Mouse (Mus musculus): ENCODE results near the gene Prdm11. TPM values are rescaled to one million over a fixed set of nuclear protein-coding genes. Genes with fewer than 3 reads are reported as not detected.

The Prdm11 gene
- polyA plus RNA-seq, 1 experiment, result 6.3 TPM

DNA sequence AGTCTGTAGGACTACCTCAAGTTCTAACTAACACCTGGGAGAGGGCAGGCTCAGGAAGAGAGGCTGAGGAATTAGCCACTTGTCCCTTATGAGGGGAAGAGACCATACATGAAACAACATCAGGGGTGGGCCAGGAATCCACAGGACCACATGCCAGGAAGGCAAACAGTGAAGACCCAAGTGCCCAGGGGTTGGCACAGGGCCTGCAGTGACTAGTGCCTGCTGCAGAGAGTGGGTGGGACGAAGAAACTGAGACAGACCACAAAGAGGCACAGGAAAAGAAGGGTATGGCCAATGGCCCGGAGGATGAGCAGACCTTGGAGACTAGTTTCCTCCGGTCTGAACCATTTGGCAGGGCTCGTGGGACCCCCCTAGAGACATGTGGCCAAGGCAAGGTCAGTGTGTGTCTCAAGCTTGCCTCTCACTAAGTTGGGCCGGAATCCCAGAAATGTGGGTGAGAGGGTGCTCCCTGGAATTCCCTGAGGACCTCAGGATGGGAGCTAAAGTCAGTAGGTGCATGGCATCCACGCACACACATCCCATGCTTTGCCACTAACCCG, 1.6 kb upstream of the Prdm11 start:
- no peaks in the 10 kb centered on the region for H3K4me1 ChIP-seq (ENCODE audit: control insufficient read depth, insufficient read depth, low read length)
- no peak for TF ChIP-seq POLR2A (IDR thresholded peaks at IDR 0.05; ENCODE audit: low read depth, low read length)
- no peak overlapping the region for H3K4me3 ChIP-seq (ENCODE audit: insufficient read depth, low read length)
- H3K27ac ChIP-seq (ENCODE audit: insufficient read depth, low read length), result no peak overlapping the region

GRCm38 (mm10) chr2:93047036-93047435, 1.1 kb upstream of the Prdm11 start:
- H3K27ac ChIP-seq (ENCODE audit: insufficient read depth, low read length), result no peak overlapping the region
- no peaks in the 10 kb centered on the region for H3K4me1 ChIP-seq (ENCODE audit: control insufficient read depth, insufficient read depth, low read length)
- no peak overlapping the region for H3K4me3 ChIP-seq (ENCODE audit: insufficient read depth, low read length)
- TF ChIP-seq POLR2A (IDR thresholded peaks at IDR 0.05; ENCODE audit: low read depth, low read length) (0 out of 2 replicates have a peak, but pooled peaks have one; percentile 11), CTCF (IDR thresholded peaks at IDR 0.05; ENCODE audit: borderline replicate concordance, insufficient read depth, low read length) (no peak)

DNA sequence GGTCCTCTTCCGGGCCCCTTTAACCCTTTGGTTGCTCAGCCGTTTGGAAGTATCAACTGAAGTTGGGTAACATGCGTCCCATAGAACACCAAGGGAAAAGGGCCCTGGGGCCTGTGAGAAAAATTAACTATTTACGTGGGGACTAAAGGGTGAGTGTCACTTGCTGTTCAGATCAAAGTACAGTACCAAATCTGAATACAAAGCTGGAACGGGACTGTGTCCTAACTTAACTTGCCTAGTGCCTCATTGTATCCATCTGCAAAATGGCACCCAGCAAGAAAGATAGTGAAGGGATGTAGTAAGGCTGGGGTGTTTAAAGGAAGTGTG, 505 bp upstream of the Prdm11 start:
- peak overlapping the region; percentile 50 for H3K4me3 ChIP-seq (ENCODE audit: insufficient read depth, low read length)
- no peaks in the 10 kb centered on the region for H3K4me1 ChIP-seq (ENCODE audit: control insufficient read depth, insufficient read depth, low read length)
- TF ChIP-seq CTCF (IDR thresholded peaks at IDR 0.05; ENCODE audit: borderline replicate concordance, insufficient read depth, low read length), result no peak
- no peak for TF ChIP-seq POLR2A (IDR thresholded peaks at IDR 0.05; ENCODE audit: low read depth, low read length)
- H3K27ac ChIP-seq (ENCODE audit: insufficient read depth, low read length), result no peak overlapping the region

DNA sequence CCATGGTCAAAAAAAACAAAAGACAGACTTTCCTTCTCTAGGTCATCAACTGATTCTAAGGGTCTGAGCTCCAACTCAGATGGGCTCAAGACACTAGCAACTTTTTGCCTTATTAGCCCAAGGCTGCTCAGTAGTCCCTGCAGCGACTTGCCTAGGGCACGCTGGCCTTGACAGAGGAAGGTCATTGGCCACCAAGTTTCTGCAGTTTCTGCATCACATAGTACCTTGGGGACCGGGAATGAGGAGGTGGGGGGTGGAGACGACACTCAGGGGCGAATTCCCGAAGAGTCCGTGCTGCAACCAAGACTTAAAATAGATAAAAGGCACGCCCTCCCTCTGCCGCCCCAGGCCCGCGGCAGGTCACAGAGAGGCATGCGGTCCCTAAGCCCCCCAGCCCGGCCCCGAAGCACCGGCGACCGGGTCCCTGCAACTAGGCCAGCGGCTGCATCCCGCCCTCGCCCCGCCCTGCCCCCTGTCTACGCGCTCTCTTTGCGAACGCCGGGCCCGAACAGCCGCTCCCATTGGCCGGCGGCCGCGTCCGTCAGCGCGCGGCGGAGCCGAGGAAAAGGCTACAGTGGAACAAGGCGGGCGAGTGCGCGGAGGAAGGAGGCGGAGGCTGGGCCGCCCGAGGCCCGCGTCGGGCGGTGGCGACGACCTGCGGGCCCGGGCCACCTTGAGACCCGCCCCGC, 694 bp downstream of the Prdm11 start:
- no peak for TF ChIP-seq CTCF (IDR thresholded peaks at IDR 0.05; ENCODE audit: borderline replicate concordance, insufficient read depth, low read length)
- peak; percentile 73 for TF ChIP-seq POLR2A (IDR thresholded peaks at IDR 0.05; ENCODE audit: low read depth, low read length)
- H3K27ac ChIP-seq (ENCODE audit: insufficient read depth, low read length), result peak overlapping the region; percentile 13
- H3K4me1 ChIP-seq (ENCODE audit: control insufficient read depth, insufficient read depth, low read length), result no peaks in the 10 kb centered on the region

DNA sequence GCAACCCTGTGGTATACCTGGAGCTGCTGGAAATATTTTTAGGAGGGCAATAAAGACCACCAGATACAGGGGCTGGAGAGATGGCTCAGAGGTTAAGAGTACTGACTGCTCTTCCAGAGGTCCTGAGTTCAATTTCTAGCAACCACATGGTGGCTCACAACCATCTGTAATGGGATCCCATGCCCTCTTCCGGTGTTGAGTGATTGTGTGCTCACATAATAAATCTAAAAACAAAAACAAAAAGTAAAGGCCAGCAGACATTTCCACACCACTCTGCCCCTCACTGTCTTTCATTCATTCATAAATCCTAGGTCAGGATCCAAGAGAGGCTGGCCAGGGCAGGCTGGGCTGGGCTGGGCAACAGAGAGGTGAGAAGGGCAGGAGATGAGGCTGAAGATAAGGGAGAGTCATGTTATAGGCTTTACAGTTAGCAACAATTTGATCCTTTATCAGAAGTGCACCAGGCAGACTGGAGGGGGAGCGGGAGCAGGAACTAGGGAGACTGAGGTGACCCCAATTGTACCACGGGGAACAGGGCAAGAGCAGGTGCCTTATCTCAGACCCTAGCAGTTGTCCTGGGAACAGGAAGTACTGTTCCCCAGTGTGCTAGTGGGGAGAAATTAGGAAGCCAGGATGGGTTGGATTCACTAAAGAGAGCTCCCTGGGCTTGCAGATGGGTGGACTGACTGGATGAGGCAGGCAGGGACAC, 2.4 kb downstream of the Prdm11 start:
- H3K4me1 ChIP-seq (ENCODE audit: control insufficient read depth, insufficient read depth, low read length), result no peaks in the 10 kb centered on the region
- no peak overlapping the region for H3K27ac ChIP-seq (ENCODE audit: insufficient read depth, low read length)
- TF ChIP-seq POLR2A (IDR thresholded peaks at IDR 0.05; ENCODE audit: low read depth, low read length), result no peak
- TF ChIP-seq CTCF (IDR thresholded peaks at IDR 0.05; ENCODE audit: borderline replicate concordance, insufficient read depth, low read length), result no peak
- no peak overlapping the region for H3K4me3 ChIP-seq (ENCODE audit: insufficient read depth, low read length)

More for the DNA sequence above, 694 bp downstream of the Prdm11 start:
- peak overlapping the region; percentile 57 for H3K4me3 ChIP-seq (ENCODE audit: insufficient read depth, low read length)

- TF ChIP-seq POLR2A (IDR thresholded peaks at IDR 0.05; ENCODE audit: low read depth, low read length), result no peak
- no peak for TF ChIP-seq CTCF (IDR thresholded peaks at IDR 0.05; ENCODE audit: borderline replicate concordance, insufficient read depth, low read length)
- no peak overlapping the region for H3K4me3 ChIP-seq (ENCODE audit: insufficient read depth, low read length)
- no peak overlapping the region for H3K27ac ChIP-seq (ENCODE audit: insufficient read depth, low read length)
- no peaks in the 10 kb centered on the region for H3K4me1 ChIP-seq (ENCODE audit: control insufficient read depth, insufficient read depth, low read length)
These were observed 4.5 kb downstream of the Prdm11 start for GRCm38 (mm10) chr2:93041470-93041869.

DNA sequence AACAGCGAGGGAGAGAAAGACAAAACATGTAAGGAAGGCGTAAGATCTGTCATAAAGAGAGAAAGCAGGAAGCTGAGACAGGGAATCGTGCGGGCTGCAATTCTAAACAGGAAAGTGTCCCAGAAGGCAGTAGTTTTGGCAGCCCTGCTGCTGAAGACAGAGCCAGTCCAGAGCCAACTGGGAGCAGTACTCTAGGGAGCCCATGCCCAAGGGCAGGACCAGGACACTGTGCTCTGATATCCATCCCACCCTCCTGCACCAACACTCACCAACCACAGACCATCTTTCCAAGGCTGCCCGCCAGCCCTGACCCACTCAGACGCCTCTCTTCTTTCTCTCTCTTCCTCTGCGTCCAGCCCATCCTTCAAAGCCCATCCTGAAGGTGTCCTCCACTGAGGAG, 5.1 kb downstream of the Prdm11 start:
- TF ChIP-seq POLR2A (IDR thresholded peaks at IDR 0.05; ENCODE audit: low read depth, low read length), result no peak
- TF ChIP-seq CTCF (IDR thresholded peaks at IDR 0.05; ENCODE audit: borderline replicate concordance, insufficient read depth, low read length), result no peak
- H3K4me3 ChIP-seq (ENCODE audit: insufficient read depth, low read length), result no peak overlapping the region
- no peak overlapping the region for H3K27ac ChIP-seq (ENCODE audit: insufficient read depth, low read length)
- H3K4me1 ChIP-seq (ENCODE audit: control insufficient read depth, insufficient read depth, low read length), result no peaks in the 10 kb centered on the region

- H3K4me3 ChIP-seq (ENCODE audit: insufficient read depth, low read length), result no peak overlapping the region
- no peak for TF ChIP-seq CTCF (IDR thresholded peaks at IDR 0.05; ENCODE audit: borderline replicate concordance, insufficient read depth, low read length)
- TF ChIP-seq POLR2A (IDR thresholded peaks at IDR 0.05; ENCODE audit: low read depth, low read length), result no peak
- H3K4me1 ChIP-seq (ENCODE audit: control insufficient read depth, insufficient read depth, low read length), result no peaks in the 10 kb centered on the region
- no peak overlapping the region for H3K27ac ChIP-seq (ENCODE audit: insufficient read depth, low read length)
These were observed 6.3 kb downstream of the Prdm11 start for GRCm38 (mm10) chr2:93039706-93040105.

DNA sequence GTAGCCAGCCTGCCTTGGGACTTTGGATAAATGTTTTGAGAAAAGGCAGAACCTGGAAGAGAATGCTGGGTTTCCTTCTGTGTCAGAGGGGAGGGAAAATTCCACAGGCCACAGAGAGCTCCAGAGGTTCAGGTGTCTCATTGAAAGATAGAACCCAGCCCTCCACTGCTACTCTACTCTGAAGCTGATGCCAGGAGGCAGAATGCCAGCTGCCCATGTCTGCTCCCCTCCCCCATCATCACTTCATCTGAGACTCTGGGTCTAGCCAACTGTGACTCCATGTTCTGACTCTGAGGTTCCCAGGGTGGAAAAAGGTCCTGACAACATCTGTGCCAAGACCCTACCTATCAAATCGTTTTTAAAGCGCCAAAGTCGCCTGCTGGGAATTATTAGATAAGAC, 6.9 kb downstream of the Prdm11 start:
- no peaks in the 10 kb centered on the region for H3K4me1 ChIP-seq (ENCODE audit: control insufficient read depth, insufficient read depth, low read length)
- H3K4me3 ChIP-seq (ENCODE audit: insufficient read depth, low read length), result no peak overlapping the region
- TF ChIP-seq POLR2A (IDR thresholded peaks at IDR 0.05; ENCODE audit: low read depth, low read length) (no peak), CTCF (IDR thresholded peaks at IDR 0.05; ENCODE audit: borderline replicate concordance, insufficient read depth, low read length) (no peak)
- H3K27ac ChIP-seq (ENCODE audit: insufficient read depth, low read length), result no peak overlapping the region

DNA sequence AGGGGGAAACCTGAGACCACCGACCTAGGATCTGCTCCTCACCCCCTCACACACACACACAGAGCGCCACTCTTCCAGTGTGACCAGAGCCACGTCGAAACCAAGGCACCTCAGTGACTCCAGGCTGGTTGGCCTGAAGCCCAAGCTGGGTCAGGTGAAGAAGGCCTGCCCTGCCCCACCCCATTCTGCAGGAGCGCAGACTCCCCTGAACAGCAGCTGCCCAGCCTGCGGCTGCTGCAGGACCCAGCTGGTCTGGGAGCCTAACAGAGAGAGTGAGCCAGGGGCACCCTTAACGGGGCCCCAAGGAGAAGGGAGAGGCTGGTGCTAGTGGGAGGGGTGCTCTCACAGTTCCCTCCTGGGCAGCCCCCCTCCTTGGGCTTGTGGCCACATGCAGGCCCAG, 10.3 kb downstream of the Prdm11 start:
- Histone ChIP-seq H3K4me3 (ENCODE audit: insufficient read depth, low read length) (no peak overlapping the region), H3K27ac (ENCODE audit: insufficient read depth, low read length) (no peak overlapping the region), H3K4me1 (ENCODE audit: control insufficient read depth, insufficient read depth, low read length) (no peaks in the 10 kb centered on the region)
- TF ChIP-seq CTCF (IDR thresholded peaks at IDR 0.05; ENCODE audit: borderline replicate concordance, insufficient read depth, low read length) (no peak), POLR2A (IDR thresholded peaks at IDR 0.05; ENCODE audit: low read depth, low read length) (no peak)
